Mouse (Mus musculus): ENCODE results near the gene Rab40b. TPM values are rescaled to one million over a fixed set of nuclear protein-coding genes. Genes with fewer than 3 reads are reported as not detected.

The Rab40b gene
- 5.3 and 5.5 TPM in 2 replicates for polyA plus RNA-seq (2012; rRNA removed)

GRCm38 (mm10) chr11:121387750-121388553, at the start of gene Rab40b:
TSS of gene Rab40b (minus strand) at chr11:121388251.

GRCm38 (mm10) chr11:121434156-121435155, 46.4 kb upstream of the Rab40b start, which contains the start of gene Fn3k:
TSS of gene Fn3k (plus strand) at chr11:121434913.

DNA sequence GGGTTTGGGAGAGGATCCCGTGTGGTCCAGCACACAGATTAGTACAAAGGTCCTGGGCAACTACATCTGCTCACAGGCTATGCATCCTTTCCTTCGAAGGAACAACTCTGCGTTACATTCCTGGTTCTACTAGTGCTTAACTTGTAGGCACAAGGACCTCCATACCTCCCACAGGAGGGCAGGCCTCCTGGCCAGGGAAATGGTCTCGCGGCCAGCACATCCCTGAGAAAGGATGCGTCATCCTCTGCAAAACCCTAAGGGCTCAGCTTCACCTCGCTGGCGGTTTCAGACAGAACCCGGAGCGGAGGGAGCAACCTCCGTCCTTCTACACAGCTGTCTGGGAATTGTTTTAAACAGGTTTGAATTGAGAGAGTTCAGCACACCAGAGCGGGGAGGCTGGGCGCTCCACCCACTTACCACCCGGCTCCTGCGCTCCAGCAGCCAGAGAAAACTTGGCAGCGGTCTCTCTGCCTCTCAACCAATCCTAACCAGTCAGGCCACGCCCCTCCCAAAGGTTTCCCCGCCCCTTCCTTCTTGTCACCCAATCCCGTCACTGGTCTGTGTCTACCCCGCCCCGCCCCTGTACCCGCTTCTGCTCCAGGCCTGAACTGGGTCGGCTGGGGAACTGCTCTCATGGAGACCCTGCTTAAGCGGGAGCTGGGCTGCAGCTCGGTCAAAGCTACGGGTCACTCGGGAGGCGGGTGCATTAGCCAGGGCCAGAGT, 32.9 kb upstream of the Rab40b start, which contains the start of gene Fn3krp:
Fn3krp (plus strand) TSS at position 572 of the 723 bp plus-strand sequence.

DNA sequence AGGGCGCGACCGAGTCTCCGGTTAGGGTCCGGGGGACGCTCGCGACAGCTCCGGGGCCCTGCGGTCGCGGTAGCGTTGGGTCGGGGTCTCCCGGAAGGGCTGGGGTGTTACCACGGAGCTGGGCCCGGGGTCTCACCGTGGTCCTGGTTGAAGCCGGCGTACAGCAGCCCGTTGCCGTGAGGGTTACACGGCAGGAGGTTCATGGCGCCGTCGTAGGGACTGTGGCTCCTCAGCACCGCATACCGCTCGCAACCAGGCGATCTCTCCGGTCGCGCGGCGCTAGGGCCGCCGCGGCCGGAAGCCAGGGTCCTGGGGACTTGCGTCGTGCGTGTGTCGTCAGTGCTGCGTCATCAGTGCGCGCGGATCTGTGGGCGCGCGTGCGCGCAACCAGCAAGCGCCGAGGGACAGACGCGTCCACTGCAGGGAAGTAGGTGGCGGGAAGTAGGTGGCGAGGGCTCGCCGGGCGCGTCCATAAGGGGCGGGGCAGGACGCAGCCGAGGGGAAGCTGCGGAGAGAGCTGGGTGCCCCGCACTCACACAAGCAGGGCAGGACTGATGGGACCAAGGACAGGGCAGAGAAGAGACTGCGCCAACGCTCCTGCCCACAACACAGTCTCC, 33.9 kb downstream of the Rab40b start, which contains the start of gene Wdr45b:
Wdr45b (minus strand) TSS at position 355 of the 617 bp plus-strand sequence.

Other genes starting within 250 kb of the Rab40b start
- gene Tex19.1, start 242.1 kb downstream of the Rab40b start, polyA plus RNA-seq (2012; rRNA removed): 1.9 and 2.1 TPM in 2 replicates
- 0.28 TPM in 1 of 2 replicates, not detected in the other for gene Uts2r, start 228.0 kb downstream of the Rab40b start, polyA plus RNA-seq (2012; rRNA removed)
- 41.1 and 43.8 TPM in 2 replicates for gene Hexdc, start 183.8 kb downstream of the Rab40b start, polyA plus RNA-seq (2012; rRNA removed)
- gene Ogfod3, start 183.5 kb downstream of the Rab40b start, polyA plus RNA-seq (2012; rRNA removed): 13.2 and 14.1 TPM in 2 replicates
- gene Cybc1, start 158.9 kb downstream of the Rab40b start, polyA plus RNA-seq (2012; rRNA removed): 27.0 and 31.8 TPM in 2 replicates
- 22.8 and 30.3 TPM in 2 replicates for gene Narf, start 151.0 kb downstream of the Rab40b start, polyA plus RNA-seq (2012; rRNA removed)
- 91.7 and 98.5 TPM in 2 replicates for gene Foxk2, start 128.3 kb downstream of the Rab40b start, polyA plus RNA-seq (2012; rRNA removed)
- gene Wdr45b, start 33.8 kb downstream of the Rab40b start, polyA plus RNA-seq (2012; rRNA removed): 63.5 and 64.8 TPM in 2 replicates
- 8.0 and 8.7 TPM in 2 replicates for gene Fn3krp, start 33.1 kb upstream of the Rab40b start, polyA plus RNA-seq (2012; rRNA removed)
- gene Fn3k, start 46.7 kb upstream of the Rab40b start, polyA plus RNA-seq (2012; rRNA removed): 2.0 and 3.8 TPM in 2 replicates
- 91.7 and 110 TPM in 2 replicates for gene Tbcd, start 63.7 kb upstream of the Rab40b start, polyA plus RNA-seq (2012; rRNA removed)
- 0.97 and 1.7 TPM in 2 replicates for gene Zfp750, start 131.1 kb upstream of the Rab40b start, polyA plus RNA-seq (2012; rRNA removed)